Mouse (Mus musculus): ENCODE results near the gene Ptgis.

DNA sequence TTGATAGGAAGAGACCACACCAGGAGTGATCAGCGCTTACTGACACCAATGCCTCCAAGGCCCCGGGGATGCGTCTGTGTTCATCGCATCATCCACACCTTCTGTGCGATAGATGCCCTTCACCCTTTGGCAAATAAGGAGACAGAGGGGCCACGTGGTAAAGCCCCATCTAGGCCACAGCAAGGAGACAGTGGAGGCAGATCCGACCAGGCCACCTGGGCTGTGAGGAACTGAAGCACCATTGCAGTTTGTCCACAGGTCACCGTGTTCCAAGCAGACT, 27.9 kb upstream of the Ptgis start:
- TF ChIP-seq CTCF (IDR thresholded peaks at IDR 0.05; ENCODE audit: low read depth) (no peak), EP300 (IDR thresholded peaks at IDR 0.05; ENCODE audit: low read depth) (no peak)
